ENCODE assay signal across 7 mouse cellular contexts in genomic region chr5:111535978-111536377, GRCm38 (mm10).
A peak's percentile ranks its signal among the peaks of the same experiment; 100 is the strongest.
DNase-seq lines count a peak whose midpoint lies in the region; ATAC-seq lines count a peak whose summit lies in the region.

No protein-coding gene starts in this region.

- no peak overlapping the region for H3K27ac ChIP-seq in kidney, embryonic 14.5 days (ENCODE audit: low read depth, low read length)

- H3K4me2 ChIP-seq in kidney, embryonic 14.5 days (replicated peaks; ENCODE audit: low read depth, low read length) = no peak overlapping the region

- no peaks in the 10 kb centered on the region for H3K9me3 ChIP-seq in kidney, embryonic 14.5 days (ENCODE audit: control insufficient read depth, low read length)

- H3K36me3 ChIP-seq in kidney, embryonic 14.5 days (ENCODE audit: control insufficient read depth, insufficient read depth, low read length) = no peaks in the 10 kb centered on the region

- peak; percentile 42 to 73 for DNase-seq in adrenal gland, adult (ENCODE audit: inconsistent age in 2 of 2, low spot score in 1 of 2)
- peak; percentile 57 to 68 for DNase-seq in adrenal gland, postnatal 36 days
- DNase-seq in heart, adult 8-10 months (ENCODE audit: low spot score) = peak; percentile 50
- no peak for DNase-seq in left cerebral cortex, adult 18-20 months (ENCODE audit: low spot score in 2 of 2)

- peaks cover 21% of the 10 kb centered on the region for H3K4me1 ChIP-seq in kidney, embryonic 14.5 days (ENCODE audit: control insufficient read depth, insufficient read depth, low read length)

- H3K27me3 ChIP-seq in kidney, embryonic 14.5 days (ENCODE audit: control insufficient read depth, insufficient read depth, low read length) = peaks cover 53% of the 10 kb centered on the region

- no peak overlapping the region for H3K4me3 ChIP-seq in kidney, embryonic 14.5 days (ENCODE audit: low read length)

- peak; percentile 67 for ATAC-seq in kidney, embryonic 14.5 days (ENCODE audit: low FRiP score, low TSS enrichment)
- peak; percentile 89 for ATAC-seq in megakaryocyte progenitor cell, adult 5-6 weeks (replicated peaks; ENCODE audit: poor library complexity)
- no peak for ATAC-seq in activated CD4-positive, CD25-positive, alpha-beta regulatory T cell, adult 4 months

- no peak overlapping the region for H3K9ac ChIP-seq in kidney, embryonic 14.5 days (ENCODE audit: low read depth, low read length)

- 2% methylated on average over 13 of the region's 13 CpGs for WGBS in kidney, embryonic 14.5 days

Comparison
In these comparisons a context has a peak if more than half of its experiments do, and no peak if none do; other contexts are left out.
1. DNase-seq: peak in adrenal gland, adult (2 of 2), adrenal gland, postnatal 36 days (2 of 2) and heart, adult 8-10 months (single experiment); none in left cerebral cortex, adult 18-20 months (0 of 2).